Mouse (Mus musculus) monocyte, adult 2 months (primary cell): ENCODE data around the gene Senp2.
A peak's percentile ranks its signal among the peaks of the same experiment; 100 is the strongest.
"Not testable (repeated sequence)": the region's sequence is repeated elsewhere in the genome, so short reads cannot be mapped to it uniquely, and the experiment has no call there.

Experiments
- DNase-seq, 2 experiments: peaks; one replicate each; pipeline ENCODE4 v3.0.0; 2022; ENCODE audit warnings: low spot score in 2 of 2, low read depth in 1 of 2

Senp2 gene

GRCm38 (mm10) chr16:22009099-22009584 is at the start of gene Senp2:
Gene Senp2 (plus strand): TSS chr16:22009484.
- DNase-seq: peak; percentile 99 to 100

GRCm38 (mm10) chr16:21965576-21965975 is 43.7 kb upstream of the Senp2 start:
- DNase-seq: no peak

- DNase-seq: no peak
These were observed 39.4 kb upstream of the Senp2 start for GRCm38 (mm10) chr16:21969874-21970273.

- DNase-seq: no peak
These were observed 38.7 kb upstream of the Senp2 start for GRCm38 (mm10) chr16:21970536-21970935.

- DNase-seq: no peak
These were observed 37.8 kb upstream of the Senp2 start for GRCm38 (mm10) chr16:21971446-21971845.

- DNase-seq: no peak
These were observed 33.1 kb upstream of the Senp2 start for GRCm38 (mm10) chr16:21976203-21976602.

GRCm38 (mm10) chr16:21977347-21977746 is 31.9 kb upstream of the Senp2 start:
- no peak for DNase-seq

- DNase-seq: no peak
These were observed 26.1 kb upstream of the Senp2 start for GRCm38 (mm10) chr16:21983146-21983545.

GRCm38 (mm10) chr16:21983581-21983980 is 25.7 kb upstream of the Senp2 start:
- DNase-seq: no peak

GRCm38 (mm10) chr16:21984091-21984490 is 25.2 kb upstream of the Senp2 start:
- DNase-seq: no peak

- DNase-seq: no peak
These were observed 23.1 kb upstream of the Senp2 start for GRCm38 (mm10) chr16:21986191-21986590.

- no peak for DNase-seq
These were observed 21.3 kb upstream of the Senp2 start for GRCm38 (mm10) chr16:21987956-21988355.

GRCm38 (mm10) chr16:21990893-21991292 is 18.4 kb upstream of the Senp2 start:
- DNase-seq: not testable (repeated sequence)

GRCm38 (mm10) chr16:21991774-21992173 is 17.5 kb upstream of the Senp2 start:
- no peak for DNase-seq

- peak in 1 of 2 experiments; percentile 15 for DNase-seq
These were observed 14.0 kb upstream of the Senp2 start, which contains the start of gene Liph for GRCm38 (mm10) chr16:21995304-21995703. Gene Liph (minus strand): TSS chr16:21995663.

GRCm38 (mm10) chr16:21996402-21996801 is 12.9 kb upstream of the Senp2 start:
- no peak for DNase-seq

GRCm38 (mm10) chr16:21996881-21997641 is 12.2 kb upstream of the Senp2 start:
- DNase-seq: no peak

- no peak for DNase-seq
These were observed 11.2 kb upstream of the Senp2 start for GRCm38 (mm10) chr16:21998061-21998460.

GRCm38 (mm10) chr16:21999941-22000690 is 9.2 kb upstream of the Senp2 start:
- DNase-seq: no peak

GRCm38 (mm10) chr16:22001172-22001571 is 8.1 kb upstream of the Senp2 start:
- DNase-seq: no peak

GRCm38 (mm10) chr16:22001606-22002005 is 7.7 kb upstream of the Senp2 start:
- DNase-seq: no peak

GRCm38 (mm10) chr16:22009596-22009995 is 312 bp downstream of the Senp2 start:
- DNase-seq: no peak
